Mouse (Mus musculus): Measurements from ENCODE around the gene Fibp. TPM values are rescaled to one million over a fixed set of nuclear protein-coding genes. Genes with fewer than 3 reads are reported as not detected.
"Not testable (repeated sequence)": the region's sequence is repeated elsewhere in the genome, so short reads cannot be mapped to it uniquely, and the experiment has no call there.

Gene Fibp
- polyA plus RNA-seq, 2 experiments from 2014 or later, result 65.0 to 84.0 TPM

- ATAC-seq, result peak; percentile 41
Observed at GRCm38 (mm10) chr19:5490313-5490897, 30.0 kb downstream of the Fibp start, which contains the start of gene Cfl1. TSS of gene Cfl1 (plus strand) at chr19:5490455.

- peak; percentile 38 for ATAC-seq
Observed at GRCm38 (mm10) chr19:5490898-5491708, 30.7 kb downstream of the Fibp start.

- ATAC-seq, result no peak
Observed at GRCm38 (mm10) chr19:5492641-5493040, 32.2 kb downstream of the Fibp start.

- ATAC-seq, result not testable (repeated sequence)
Observed at GRCm38 (mm10) chr19:5493301-5493721, 32.9 kb downstream of the Fibp start.

GRCm38 (mm10) chr19:5494314-5494713 is 33.9 kb downstream of the Fibp start:
- no peak for ATAC-seq

- no peak for ATAC-seq
Observed at GRCm38 (mm10) chr19:5495353-5496051, 35.1 kb downstream of the Fibp start.

- ATAC-seq, result no peak
Observed at GRCm38 (mm10) chr19:5496052-5496370, 35.6 kb downstream of the Fibp start.

GRCm38 (mm10) chr19:5500330-5500875 is 40.0 kb downstream of the Fibp start:
- ATAC-seq, result no peak

GRCm38 (mm10) chr19:5503687-5504086 is 43.3 kb downstream of the Fibp start, which contains the start of gene 1700020D05Rik:
TSS of gene 1700020D05Rik (minus strand) at chr19:5503787.
- ATAC-seq, result no peak

GRCm38 (mm10) chr19:5510031-5511026 is 49.9 kb downstream of the Fibp start, which contains the start of gene Snx32:
TSS of gene Snx32 (minus strand) at chr19:5510538.
- peak; percentile 97 for ATAC-seq

GRCm38 (mm10) chr19:5511074-5511632 is 50.7 kb downstream of the Fibp start:
- no peak for ATAC-seq

GRCm38 (mm10) chr19:5512091-5513004 is 51.9 kb downstream of the Fibp start:
- no peak for ATAC-seq

- ATAC-seq, result no peak
Observed at GRCm38 (mm10) chr19:5513005-5513349, 52.6 kb downstream of the Fibp start.

Other genes with a start within 250 kb of the Fibp start
- 10 to 100 TPM; 15.7 to 16.3 TPM for gene Pacs1, start 187.5 kb upstream of the Fibp start, polyA plus RNA-seq (2017; shearing (Covaris generic))
- gene Sf3b2, start 165.2 kb upstream of the Fibp start, polyA plus RNA-seq (2017; shearing (Covaris generic)), result 100 to 1,000 TPM; 299 to 359 TPM
- gene Gal3st3, start 162.3 kb upstream of the Fibp start, polyA plus RNA-seq (2017; shearing (Covaris generic)), result under 1 TPM in 1 of 2 experiments, not detected in 1; 0.13 TPM
- gene Catsper1, start 124.9 kb upstream of the Fibp start, polyA plus RNA-seq (2017; shearing (Covaris generic)), result not detected
- 1 to 10 TPM; 7.8 to 7.9 TPM for gene Cst6, start 111.0 kb upstream of the Fibp start, polyA plus RNA-seq (2017; shearing (Covaris generic))
- 10 to 100 TPM; 43.7 to 51.9 TPM for gene Eif1ad, start 93.9 kb upstream of the Fibp start, polyA plus RNA-seq (2017; shearing (Covaris generic))
- 100 to 1,000 TPM; 291 to 328 TPM for gene Banf1, start 93.4 kb upstream of the Fibp start, polyA plus RNA-seq (2017; shearing (Covaris generic))
- 10 to 100 TPM; 16.7 to 34.3 TPM for gene Sart1, start 71.9 kb upstream of the Fibp start, polyA plus RNA-seq (2017; shearing (Covaris generic))
- gene Tsga10ip, start 58.1 kb upstream of the Fibp start, polyA plus RNA-seq (2017; shearing (Covaris generic)), result not detected
- 10 to 100 TPM; 50.3 to 53.6 TPM for gene Drap1, start 35.6 kb upstream of the Fibp start, polyA plus RNA-seq (2017; shearing (Covaris generic))
- gene AI837181, start 35.5 kb upstream of the Fibp start, polyA plus RNA-seq (2017; shearing (Covaris generic)), result 10 to 100 TPM; 17.6 to 18.6 TPM
- gene Fosl1, start 13.1 kb upstream of the Fibp start, polyA plus RNA-seq (2017; shearing (Covaris generic)), result not detected
- 1 to 10 TPM; 1.1 to 1.2 TPM for gene Ccdc85b, start 2.7 kb upstream of the Fibp start, polyA plus RNA-seq (2017; shearing (Covaris generic))
- 100 to 1,000 TPM; 175 to 215 TPM for gene Ctsw, start 7.9 kb downstream of the Fibp start, polyA plus RNA-seq (2017; shearing (Covaris generic))
- gene Efemp2, start 13.3 kb downstream of the Fibp start, polyA plus RNA-seq (2017; shearing (Covaris generic)), result 1 to 10 TPM; 1.5 to 1.9 TPM
- gene Mus81, start 27.8 kb downstream of the Fibp start, polyA plus RNA-seq (2017; shearing (Covaris generic)), result 10 to 100 TPM; 34.3 to 39.7 TPM
- gene Cfl1, start 29.8 kb downstream of the Fibp start, polyA plus RNA-seq (2017; shearing (Covaris generic)), result 1,000 to 10,000 TPM; 2,749 to 2,812 TPM
- under 1 TPM; 0.33 to 0.51 TPM for gene 1700020D05Rik, start 43.2 kb downstream of the Fibp start, polyA plus RNA-seq (2017; shearing (Covaris generic))
- 10 to 100 TPM; 16.3 to 18.4 TPM for gene Snx32, start 49.9 kb downstream of the Fibp start, polyA plus RNA-seq (2017; shearing (Covaris generic))
- gene Ovol1, start 100.0 kb downstream of the Fibp start, polyA plus RNA-seq (2017; shearing (Covaris generic)), result not detected
- gene Ap5b1, start 107.4 kb downstream of the Fibp start, polyA plus RNA-seq (2017; shearing (Covaris generic)), result 1 to 10 TPM; 5.1 to 8.6 TPM
- 10 to 100 TPM; 65.1 to 70.2 TPM for gene Rnaseh2c, start 141.3 kb downstream of the Fibp start, polyA plus RNA-seq (2017; shearing (Covaris generic))
- 10 to 100 TPM; 21.9 to 37.3 TPM for gene Kat5, start 149.6 kb downstream of the Fibp start, polyA plus RNA-seq (2017; shearing (Covaris generic))
- 100 to 1,000 TPM in 1 of 2 experiments, 10 to 100 TPM in 1; 96.1 to 107 TPM for gene Rela, start 176.9 kb downstream of the Fibp start, polyA plus RNA-seq (2017; shearing (Covaris generic))
- gene Sipa1, start 203.1 kb downstream of the Fibp start, polyA plus RNA-seq (2017; shearing (Covaris generic)), result 10 to 100 TPM; 22.3 to 22.4 TPM
- 1 to 10 TPM; 7.8 to 9.2 TPM for gene Map3k11, start 228.1 kb downstream of the Fibp start, polyA plus RNA-seq (2017; shearing (Covaris generic))
- gene Pcnx3, start 228.3 kb downstream of the Fibp start, polyA plus RNA-seq (2017; shearing (Covaris generic)), result 10 to 100 TPM; 20.6 to 21.7 TPM
- gene Kcnk7, start 243.8 kb downstream of the Fibp start, polyA plus RNA-seq (2017; shearing (Covaris generic)), result 1 to 10 TPM; 1.5 to 2.8 TPM

Measured in activated CD4-positive, CD25-positive, alpha-beta regulatory T cell, adult 4 months (primary cell).